Mouse (Mus musculus) neural tube, embryonic 11.5 days (tissue): Measurements from ENCODE around the gene Myo19. TPM values are rescaled to one million over a fixed set of nuclear protein-coding genes. Genes with fewer than 3 reads are reported as not detected.
"Not testable (repeated sequence)": the region's sequence is repeated elsewhere in the genome, so short reads cannot be mapped to it uniquely, and the experiment has no call there.

ENCODE experiments used
- ATAC-seq: fragments of 200-750 bp; cut with Nextera tagmentation; 2 replicates; pipeline ENCODE4 v1.8.0; 2017; ENCODE audit warnings: moderate number of reproducible peaks, mild to moderate bottlenecking, moderate TSS enrichment, moderate library complexity; ENCODE audit not compliant: insufficient read depth, low FRiP score, low TSS enrichment
- DNase-seq: peaks from one replicate; pipeline ENCODE4 v3.0.0-alpha.2; 2015; ENCODE audit warnings: low spot score
- H3K27ac ChIP-seq: fragments of 300-500 bp; sonication (generic); 2 replicates; pipeline ENCODE4 v1.5.1; 2014; ENCODE audit warnings: low read depth, mild to moderate bottlenecking, low read length
- H3K27me3 ChIP-seq: fragments of 300-500 bp; sonication (generic); 2 replicates; pipeline ENCODE4 v1.6.1; 2014; ENCODE audit warnings: mild to moderate bottlenecking, low read length, mixed read lengths; ENCODE audit not compliant: control insufficient read depth, insufficient read depth
- H3K36me3 ChIP-seq: fragments of 300-500 bp; sonication (generic); 2 replicates; pipeline ENCODE4 v1.6.1; 2014; ENCODE audit warnings: mild to moderate bottlenecking, low read length, moderate library complexity, mixed read lengths; ENCODE audit not compliant: control insufficient read depth, insufficient read depth
- H3K4me1 ChIP-seq: fragments of 300-500 bp; sonication (generic); 2 replicates; pipeline ENCODE4 v1.6.1; 2014; ENCODE audit warnings: low read length, mixed read lengths; ENCODE audit not compliant: control insufficient read depth, insufficient read depth
- H3K4me2 ChIP-seq: fragments of 300-500 bp; sonication (generic); 2 replicates; pipeline ENCODE4 v1.6.1; 2014; ENCODE audit warnings: low read depth, mild to moderate bottlenecking, moderate library complexity
- H3K4me3 ChIP-seq: fragments of 300-500 bp; sonication (generic); 2 replicates; pipeline ENCODE4 v1.5.1; 2014; ENCODE audit warnings: low read depth, low read length
- H3K9ac ChIP-seq: fragments of 300-500 bp; sonication (generic); 2 replicates; pipeline ENCODE4 v1.6.1; 2014; ENCODE audit warnings: mild to moderate bottlenecking, low read length
- H3K9me3 ChIP-seq: fragments of 300-500 bp; sonication (generic); 2 replicates; pipeline ENCODE4 v1.6.1; 2016; ENCODE audit warnings: low read length; ENCODE audit not compliant: control insufficient read depth
- WGBS: fragments of 180-500 bp; shearing (Covaris S2); extraction: QIAGEN DNeasy Blood & Tissue Kit; methylation state at CpG from one replicate; pipeline ENCODE4 v1.1.7; 2014; 5-methylcytosine and 5-hydroxymethylcytosine counted together
- polyA plus RNA-seq: library from polyadenylated mRNA; unstranded; fragments of >200 nt; fragmentation: Nextera tagmentation; extraction: Ambion mirVana; gene quantifications from 2 replicates; pipeline ENCODE4 v1.2.1, GENCODE M21; 2014

Gene Myo19
- polyA plus RNA-seq, 1 experiment from 2014 or later: 9.2 TPM

DNA sequence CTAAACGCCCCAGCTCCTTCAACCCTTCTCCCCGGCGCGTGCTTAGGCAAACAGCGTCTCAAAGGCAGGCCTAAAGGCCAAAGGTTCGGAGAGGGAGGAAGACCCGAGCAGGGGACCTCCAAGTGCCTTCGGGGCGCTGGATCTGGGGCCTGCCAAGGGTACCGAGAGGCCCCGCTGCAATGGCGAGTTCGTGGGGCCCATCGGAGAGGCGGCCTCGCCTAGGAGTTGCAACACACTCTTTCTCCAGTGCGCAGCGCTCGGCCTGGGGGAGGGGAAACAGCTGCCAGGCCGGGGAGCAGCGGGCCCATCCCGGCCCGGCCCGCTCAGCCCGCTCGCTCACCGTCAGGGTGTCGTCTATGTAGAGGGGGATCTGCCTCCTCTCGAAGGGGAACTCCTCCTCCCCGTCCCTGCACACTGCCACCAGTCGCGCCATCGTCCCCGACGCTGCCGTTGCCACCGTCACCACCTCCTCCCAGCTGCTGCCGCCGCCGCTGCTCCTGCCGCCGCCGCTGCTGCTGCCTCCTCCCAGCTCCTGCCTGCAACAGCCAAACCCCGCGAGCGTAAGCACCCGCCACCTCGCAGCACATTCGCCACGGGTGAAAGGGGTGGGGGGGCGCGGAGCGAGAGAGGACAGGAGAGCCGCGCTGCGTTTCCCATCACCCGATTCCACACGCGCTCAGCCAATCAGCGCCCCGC is 10.3 kb upstream of the Myo19 start:
- DNase-seq (peak; percentile 98), ATAC-seq (peak; percentile 76)
- Histone ChIP-seq H3K9ac (peak overlapping the region; percentile 90), H3K27ac (peak overlapping the region; percentile 91), H3K4me1 (peaks cover 7% of the 10 kb centered on the region), H3K36me3 (no peaks in the 10 kb centered on the region), H3K4me2 (peak overlapping the region; percentile 82), H3K27me3 (no peaks in the 10 kb centered on the region), H3K9me3 (no peaks in the 10 kb centered on the region), H3K4me3 (peak overlapping the region; percentile 89)
- under 1% methylated on average over 45 of the region's 61 CpGs for WGBS

DNA sequence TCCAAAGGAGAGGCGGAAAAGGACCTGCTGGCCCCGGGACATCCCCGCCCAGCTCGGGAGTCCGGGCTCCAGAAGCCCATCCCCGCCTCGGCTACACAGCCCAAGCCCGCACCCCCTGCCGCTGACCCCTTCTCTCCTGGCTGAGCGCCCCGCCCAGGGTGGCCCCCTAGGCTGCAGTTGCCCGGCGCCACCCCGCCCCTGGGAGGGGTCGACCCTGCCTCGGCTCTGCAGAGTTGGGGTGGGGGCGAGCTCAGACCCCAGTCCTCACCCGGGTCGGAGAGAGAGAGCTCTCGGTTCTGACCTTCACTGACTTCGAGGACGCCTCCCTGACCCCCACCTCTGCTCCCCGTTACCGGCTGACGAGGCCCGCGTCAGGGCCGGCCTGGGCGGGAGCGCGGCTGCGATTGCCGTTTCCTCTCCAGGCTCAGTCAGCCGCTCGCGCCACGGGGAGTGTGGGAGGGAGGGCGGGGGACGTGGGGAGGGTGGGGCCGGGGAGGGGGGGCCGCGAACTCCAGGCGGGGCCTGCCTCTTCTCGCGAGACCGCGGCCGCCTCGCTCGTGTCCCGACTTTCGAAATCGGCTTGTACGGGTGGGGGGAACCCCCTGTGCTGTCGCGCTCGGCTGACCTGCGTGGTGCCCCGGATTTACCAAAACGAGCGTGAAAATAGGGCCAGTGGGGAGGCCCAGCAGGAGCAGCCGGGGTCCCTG is 9.5 kb upstream of the Myo19 start, which contains the start of gene Ggnbp2:
Ggnbp2 (minus strand) TSS at position 481 of the 707 bp plus-strand sequence.
- peaks cover 7% of the 10 kb centered on the region for H3K4me1 ChIP-seq
- H3K27ac ChIP-seq: peak within 1 kb of the TSS; percentile 98
- H3K4me3 ChIP-seq: peak within 1 kb of the TSS; percentile 89
- H3K27me3 ChIP-seq: no peaks in the 10 kb centered on the region
- ATAC-seq: peak; percentile 86
- no peaks in the 10 kb centered on the region for H3K9me3 ChIP-seq
- H3K36me3 ChIP-seq: no peaks in the 10 kb centered on the region
- peak; percentile 92 for DNase-seq
- peak within 1 kb of the TSS; percentile 91 for H3K9ac ChIP-seq
- under 1% methylated on average over 47 of the region's 62 CpGs for WGBS
- H3K4me2 ChIP-seq: peak within 1 kb of the TSS; percentile 82

DNA sequence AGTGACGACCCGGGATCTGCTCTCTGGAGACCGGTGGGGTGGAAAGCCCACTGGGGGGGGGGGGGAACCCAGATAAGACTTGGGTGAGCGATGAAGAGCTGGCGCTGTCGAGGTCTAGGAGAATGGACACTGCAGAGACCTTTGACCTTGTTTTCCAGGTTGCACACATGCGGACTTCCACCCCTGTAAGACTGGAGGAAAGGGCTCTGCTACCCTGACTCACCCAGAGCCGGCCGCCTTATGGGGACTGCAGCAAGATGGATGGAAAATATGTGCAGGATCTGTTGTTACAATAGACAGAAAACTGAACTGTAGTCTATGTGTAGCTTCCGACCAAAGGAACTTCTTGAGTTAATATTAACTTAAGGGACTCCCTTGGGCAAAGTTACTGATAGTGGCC is 8.9 kb upstream of the Myo19 start:
- H3K4me2 ChIP-seq: peak overlapping the region; percentile 73
- no peaks in the 10 kb centered on the region for H3K9me3 ChIP-seq
- ATAC-seq (peak; percentile 56), DNase-seq (no peak)
- H3K36me3 ChIP-seq: no peaks in the 10 kb centered on the region
- H3K9ac ChIP-seq: peak overlapping the region; percentile 91
- peak overlapping the region; percentile 89 for H3K4me3 ChIP-seq
- WGBS: under 1% methylated on average over 10 of the region's 10 CpGs
- H3K27me3 ChIP-seq: no peaks in the 10 kb centered on the region
- H3K27ac ChIP-seq: peak overlapping the region; percentile 98
- peaks cover 7% of the 10 kb centered on the region for H3K4me1 ChIP-seq

DNA sequence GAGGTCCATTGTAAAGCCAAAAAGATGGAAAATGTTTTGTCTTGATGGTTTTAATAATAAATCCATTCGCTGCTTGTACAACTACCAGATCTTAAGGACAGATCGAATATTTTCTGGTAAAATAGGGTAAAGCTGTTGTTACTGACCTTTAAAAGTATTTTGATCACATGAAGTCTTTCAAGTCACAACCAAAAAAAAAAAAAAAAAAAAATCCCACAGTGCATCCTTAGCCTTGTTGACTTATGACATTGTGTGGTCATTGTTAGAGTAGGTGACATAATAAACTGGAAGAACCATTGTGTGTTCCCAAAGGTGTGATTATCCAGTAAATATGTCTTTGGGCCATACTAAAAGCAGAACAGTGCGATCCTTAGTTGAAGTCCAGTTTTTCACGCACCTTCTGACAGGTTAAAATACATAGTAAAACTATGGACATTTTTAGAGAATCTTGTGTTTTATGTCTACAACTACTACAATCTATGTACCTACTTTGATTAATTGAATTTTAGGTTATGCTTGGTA is 8.3 kb upstream of the Myo19 start:
- peak overlapping the region; percentile 73 for H3K4me2 ChIP-seq
- H3K27ac ChIP-seq: no peak overlapping the region
- H3K9me3 ChIP-seq: no peaks in the 10 kb centered on the region
- 78% methylated on average over 4 of the region's 4 CpGs for WGBS
- peaks cover 7% of the 10 kb centered on the region for H3K4me1 ChIP-seq
- H3K4me3 ChIP-seq: peak overlapping the region; percentile 89
- no peaks in the 10 kb centered on the region for H3K36me3 ChIP-seq
- no peaks in the 10 kb centered on the region for H3K27me3 ChIP-seq
- peak overlapping the region; percentile 91 for H3K9ac ChIP-seq
- ATAC-seq: no peak
- no peak for DNase-seq

DNA sequence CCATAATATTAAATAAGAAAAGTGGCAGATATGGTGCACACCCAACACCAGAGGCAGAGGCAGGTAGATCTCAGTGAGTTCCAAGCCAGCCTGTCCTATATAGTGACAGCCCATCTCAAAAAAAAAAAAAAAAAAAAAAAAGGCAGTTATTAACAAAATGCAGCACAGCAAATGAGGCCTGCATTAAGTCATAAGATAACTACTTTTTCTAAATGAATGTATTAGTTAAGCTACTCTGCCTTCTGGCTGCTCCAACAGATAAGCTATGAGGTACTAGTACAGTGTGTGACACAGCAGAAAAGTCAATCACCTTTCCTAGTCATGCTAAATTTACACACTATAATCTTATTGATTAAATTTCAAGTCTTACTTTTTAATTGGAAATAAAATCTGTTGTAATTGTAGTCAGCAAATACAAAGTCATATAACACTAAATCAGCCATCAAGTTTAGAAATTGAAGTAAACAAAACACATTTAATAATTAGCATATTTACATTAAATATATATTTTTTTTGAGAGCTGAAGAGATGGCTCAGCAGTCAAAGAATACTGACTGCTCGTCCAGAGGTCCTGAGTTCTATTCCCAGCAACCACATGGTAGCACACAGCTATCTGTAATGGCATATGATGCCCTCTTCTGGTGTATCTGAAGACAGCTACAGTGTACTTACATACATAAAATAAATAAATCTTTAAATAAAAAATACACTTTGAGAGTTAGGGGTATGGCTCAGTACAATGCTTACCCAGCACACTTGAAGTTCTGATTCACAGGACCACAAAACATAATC is 6.7 kb upstream of the Myo19 start:
- H3K9me3 ChIP-seq: no peaks in the 10 kb centered on the region
- H3K9ac ChIP-seq: no peak overlapping the region
- no peak overlapping the region for H3K27ac ChIP-seq
- no peaks in the 10 kb centered on the region for H3K27me3 ChIP-seq
- WGBS: 72% methylated on average over 1 of the region's 1 CpGs
- H3K4me1 ChIP-seq: peaks cover 7% of the 10 kb centered on the region
- no peak for ATAC-seq
- no peak overlapping the region for H3K4me3 ChIP-seq
- no peaks in the 10 kb centered on the region for H3K36me3 ChIP-seq
- no peak for DNase-seq
- H3K4me2 ChIP-seq: no peak overlapping the region

DNA sequence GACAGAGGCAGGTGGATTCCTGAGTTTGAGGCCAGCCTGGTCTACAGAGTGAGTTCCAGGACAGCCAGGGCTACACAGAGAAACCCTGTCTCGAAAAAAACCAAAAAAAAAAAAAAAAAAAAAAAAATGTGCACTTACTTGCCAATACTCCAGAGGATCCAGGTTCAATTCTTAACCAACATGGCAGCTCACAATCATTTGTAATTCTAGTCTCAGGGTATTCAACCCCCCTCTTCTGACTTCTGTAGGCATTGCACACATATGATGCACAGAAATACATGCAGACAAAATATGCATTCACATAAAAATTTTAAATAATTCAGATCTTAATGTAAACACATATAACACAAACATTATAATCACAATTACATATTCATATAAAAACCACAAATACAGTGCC is 3.9 kb upstream of the Myo19 start:
- not testable (repeated sequence) for H3K9ac ChIP-seq, ATAC-seq, H3K4me1 ChIP-seq, H3K4me3 ChIP-seq, H3K4me2 ChIP-seq, H3K27ac ChIP-seq, H3K27me3 ChIP-seq, H3K36me3 ChIP-seq, H3K9me3 ChIP-seq, DNase-seq
- no CpG with 5 or more reads among the region's 1 CpGs for WGBS

DNA sequence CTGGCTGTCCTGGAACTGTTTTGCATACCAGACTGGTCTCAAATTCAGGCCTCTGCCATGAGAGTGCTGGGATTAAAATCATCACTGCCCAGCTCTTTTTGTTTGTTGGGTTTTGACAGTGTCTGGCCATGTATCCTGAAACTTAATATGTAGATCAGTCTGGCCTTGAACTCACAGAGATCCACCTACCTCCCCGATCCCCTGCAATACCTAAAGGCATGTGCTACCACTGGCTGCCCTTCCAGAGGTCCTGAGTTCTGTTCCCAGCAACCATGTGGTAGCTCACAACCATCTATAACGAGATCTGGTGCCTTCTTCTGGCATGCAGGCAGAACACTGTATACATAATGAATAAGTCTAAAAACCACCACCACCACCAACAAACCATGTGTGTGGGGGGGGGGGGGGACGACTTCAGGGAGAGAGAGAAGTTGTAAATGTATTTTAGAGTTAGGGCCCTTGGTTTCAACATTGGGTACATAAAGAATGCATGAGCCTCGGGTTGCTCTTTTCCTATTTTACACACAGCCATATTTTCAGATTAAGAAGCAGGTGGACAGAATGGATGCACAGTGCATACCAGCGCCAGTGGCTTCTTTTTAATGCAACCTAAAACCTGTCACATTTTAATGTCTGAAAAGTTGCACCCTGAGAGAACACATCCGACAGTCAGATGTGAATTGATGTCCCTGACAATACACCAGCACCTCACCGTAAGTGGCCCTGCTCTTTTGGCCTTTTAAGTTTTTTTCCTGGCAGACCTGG is 759 bp upstream of the Myo19 start:
- no peak overlapping the region; the same call in 1 of the 2 replicates for H3K27ac ChIP-seq
- DNase-seq (no peak), ATAC-seq (0 out of 2 replicates have a peak, but pooled peaks have one; percentile 13)
- H3K4me3 ChIP-seq: peak overlapping the region; percentile 82
- 29% methylated on average over 6 of the region's 7 CpGs for WGBS
- H3K4me2 ChIP-seq: peak overlapping the region; percentile 95
- H3K27me3 ChIP-seq: no peaks in the 10 kb centered on the region
- no peaks in the 10 kb centered on the region for H3K9me3 ChIP-seq
- peaks cover 10% of the 10 kb centered on the region for H3K4me1 ChIP-seq
- H3K36me3 ChIP-seq: no peaks in the 10 kb centered on the region
- peak overlapping the region; percentile 87 for H3K9ac ChIP-seq

GRCm38 (mm10) chr11:84880465-84880961 is 565 bp downstream of the Myo19 start:
- H3K27me3 ChIP-seq: no peaks in the 10 kb centered on the region
- peak overlapping the region; percentile 95 for H3K4me2 ChIP-seq
- no peaks in the 10 kb centered on the region for H3K9me3 ChIP-seq
- peak overlapping the region; percentile 82 for H3K4me3 ChIP-seq
- H3K4me1 ChIP-seq: peaks cover 10% of the 10 kb centered on the region
- ATAC-seq (peak; percentile 42), DNase-seq (peak; percentile 66)
- 1% methylated on average over 23 of the region's 24 CpGs for WGBS
- H3K36me3 ChIP-seq: no peaks in the 10 kb centered on the region
- peak overlapping the region; percentile 86 for H3K27ac ChIP-seq
- H3K9ac ChIP-seq: peak overlapping the region; percentile 87
